Comparison of ENCODE assay signal across 17 mouse cellular contexts in the genomic region with DNA sequence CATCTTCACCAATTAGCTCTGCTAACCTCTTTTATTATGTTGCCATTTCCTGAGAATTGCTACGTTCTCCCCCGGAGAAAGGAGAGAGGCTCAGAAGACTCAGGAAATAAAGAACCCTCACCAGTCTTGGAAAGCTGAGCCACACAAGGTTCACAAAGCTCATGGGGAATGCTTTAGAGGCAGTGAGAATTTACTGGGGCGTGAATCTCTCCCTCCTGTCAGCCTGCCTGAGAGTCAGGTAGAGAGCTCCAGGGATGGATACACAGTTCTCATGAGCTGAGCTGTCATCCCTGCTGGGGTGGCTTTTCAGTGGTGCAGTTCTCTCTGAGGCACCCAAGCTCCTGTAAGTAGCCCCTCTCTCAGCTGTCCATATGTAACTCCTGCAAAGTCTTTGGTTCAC.
DNase-seq lines count a peak whose midpoint lies in the region; ATAC-seq and TF ChIP-seq lines count a peak whose summit lies in the region.
"Had no signal": no experiment of that assay in that cellular context is flagged by ENCODE, and none has a peak within 500 bp of the region (broad histone marks: within the 10 kb centered on the region; RNA-seq: fewer than 3 reads in every experiment).

No protein-coding gene starts in this region.

- no peak for TF ChIP-seq RAD21 in CH12.LX (IDR thresholded peaks at IDR 0.05; ENCODE audit: low read depth, low read length)

- no peaks in the 10 kb centered on the region for H3K4me1 ChIP-seq in hindbrain, embryonic 16.5 days (ENCODE audit: control insufficient read depth, insufficient read depth, low read depth, low read length)
- no peaks in the 10 kb centered on the region for H3K4me1 ChIP-seq in hindbrain, embryonic 11.5 days (replicated peaks; ENCODE audit: control insufficient read depth, insufficient read depth, low read length)
- peaks cover 2 to 16% of the 10 kb centered on the region in 2 experiments; a peak in 2 of 4 replicates for H3K4me1 ChIP-seq in CH12.LX (ENCODE audit: control insufficient read depth in 1 of 2, insufficient read depth in 2 of 2)
- H3K4me1 ChIP-seq: embryonic facial prominence, embryonic 12.5 days had no signal

- 21% methylated on average over 3 of the region's 3 CpGs for WGBS in hindbrain, embryonic 16.5 days
- WGBS in hindbrain, embryonic 11.5 days, result 30% methylated on average over 3 of the region's 3 CpGs

- no peak for TF ChIP-seq EP300 in CH12.LX (IDR thresholded peaks at IDR 0.05; ENCODE audit: low read length)

- H3K4me3 ChIP-seq in hindbrain, embryonic 16.5 days (ENCODE audit: low read length), result no peak overlapping the region
- no peak overlapping the region for H3K4me3 ChIP-seq in hindbrain, embryonic 11.5 days (ENCODE audit: low read depth, low read length)
- H3K4me3 ChIP-seq in CH12.LX (replicated peaks in 1 of 3; ENCODE audit: low read depth in 2 of 3, low read length in 2 of 3, poor library complexity in 1 of 3), result no peak overlapping the region
- H3K4me3 ChIP-seq: embryonic facial prominence, embryonic 12.5 days; myocyte had no signal

- no peaks in the 10 kb centered on the region for H3K36me3 ChIP-seq in hindbrain, embryonic 16.5 days (ENCODE audit: control insufficient read depth, insufficient read depth, low read length)
- H3K36me3 ChIP-seq in hindbrain, embryonic 11.5 days (ENCODE audit: control insufficient read depth, insufficient read depth, low read length), result no peaks in the 10 kb centered on the region
- H3K36me3 ChIP-seq in CH12.LX (replicated peaks in 1 of 2; ENCODE audit: control insufficient read depth in 1 of 2, insufficient read depth in 1 of 2, low read length in 1 of 2), result no peaks in the 10 kb centered on the region
- H3K36me3 ChIP-seq: embryonic facial prominence, embryonic 12.5 days had no signal

- peak overlapping the region; percentile 17; the same call in 1 of the 2 replicates for H3K27ac ChIP-seq in hindbrain, embryonic 16.5 days (ENCODE audit: low read depth, low read length)
- H3K27ac ChIP-seq in hindbrain, embryonic 11.5 days (ENCODE audit: low read depth, low read length), result no peak overlapping the region
- H3K27ac ChIP-seq in CH12.LX (ENCODE audit: insufficient read depth, low read depth), result no peak overlapping the region
- H3K27ac ChIP-seq: embryonic facial prominence, embryonic 12.5 days had no signal

- H3K9ac ChIP-seq in hindbrain, embryonic 16.5 days (ENCODE audit: low read depth, low read length), result no peak overlapping the region
- no peak overlapping the region for H3K9ac ChIP-seq in hindbrain, embryonic 11.5 days (ENCODE audit: low read depth, low read length)
- H3K9ac ChIP-seq in CH12.LX (ENCODE audit: insufficient read depth, low read depth), result no peak overlapping the region
- H3K9ac ChIP-seq: embryonic facial prominence, embryonic 12.5 days had no signal

- no peaks in the 10 kb centered on the region for H3K79me2 ChIP-seq in CH12.LX (replicated peaks; ENCODE audit: control insufficient read depth, extremely low read depth, insufficient read depth, poor library complexity, severe bottlenecking)

- no peaks in the 10 kb centered on the region for H3K27me3 ChIP-seq in hindbrain, embryonic 16.5 days (replicated peaks; ENCODE audit: control insufficient read depth, insufficient read depth, low read length)
- H3K27me3 ChIP-seq in hindbrain, embryonic 11.5 days (ENCODE audit: control insufficient read depth, insufficient read depth, low read length), result no peaks in the 10 kb centered on the region
- no peaks in the 10 kb centered on the region for H3K27me3 ChIP-seq in CH12.LX (replicated peaks)
- H3K27me3 ChIP-seq: embryonic facial prominence, embryonic 12.5 days had no signal

- dilution Hi-C loops in CH12.LX (cut with MboI; ENCODE audit: extremely low pct_ligation_motif_present, extremely low pct_unique_long_range_greater_than_20kb, low sequenced_read_pairs), result no loop called here

- DNase-seq in hindbrain, embryonic 11.5 days (ENCODE audit: low spot score), result no peak
- DNase-seq in CH12.LX (ENCODE audit: extremely low read depth), result no peak
- DNase-seq in cerebellum, adult 11-12 months, result peak; percentile 32
- peak; percentile 47 to 48 for DNase-seq in cerebellum, postnatal 25 days
- DNase-seq in left cerebral cortex, postnatal 36 days (ENCODE audit: low spot score in 2 of 2), result no peak
- no peak for DNase-seq in adrenal gland, adult (ENCODE audit: inconsistent age in 2 of 2, low spot score in 1 of 2)
- DNase-seq: heart, adult 18-20 months; heart, postnatal 4 days; kidney, adult 8-10 months; liver; lung, adult 18-20 months; spleen, adult 18-20 months; thymus, adult 2 months had no signal

- ATAC-seq in hindbrain, embryonic 16.5 days, result no peak
- ATAC-seq in hindbrain, embryonic 11.5 days (ENCODE audit: low FRiP score), result no peak
- ATAC-seq: inflammation-experienced regulatory T-cells, adult 6 months had no signal

- TF ChIP-seq POLR2A in CH12.LX (IDR thresholded peaks at IDR 0.05; ENCODE audit: low read depth, low read length), result no peak

- H3K9me3 ChIP-seq in hindbrain, embryonic 16.5 days (ENCODE audit: control insufficient read depth, low read length), result no peaks in the 10 kb centered on the region
- H3K9me3 ChIP-seq in hindbrain, embryonic 11.5 days (ENCODE audit: control insufficient read depth, low read length), result no peaks in the 10 kb centered on the region
- H3K9me3 ChIP-seq in CH12.LX (replicated peaks; ENCODE audit: low read length), result peaks cover 6% of the 10 kb centered on the region
- H3K9me3 ChIP-seq: embryonic facial prominence, embryonic 12.5 days had no signal

- no peak for TF ChIP-seq CTCF in CH12.LX (conservative IDR thresholded peaks at IDR 0.05 in 1 of 2, IDR thresholded peaks at IDR 0.05 in 1 of 2; ENCODE audit: low read depth in 2 of 2, low read length in 2 of 2)

- in situ Hi-C loops in CH12.LX (cut with MboI; ENCODE audit: low pct_ligation_motif_present, low pct_unique_long_range_greater_than_20kb, low sequenced_read_pairs), result no loop called here

- intact Hi-C loops in left cerebral cortex, postnatal 36 days (cut with DNase I), result no loop called here

- no peak overlapping the region for H3K4me2 ChIP-seq in hindbrain, embryonic 16.5 days (ENCODE audit: low read length)
- no peak overlapping the region for H3K4me2 ChIP-seq in hindbrain, embryonic 11.5 days (replicated peaks; ENCODE audit: low read depth, low read length)
- H3K4me2 ChIP-seq in CH12.LX (ENCODE audit: insufficient read depth, low read depth, poor library complexity, severe bottlenecking), result peak overlapping the region; percentile 27; the same call in 1 of the 2 replicates
- H3K4me2 ChIP-seq: embryonic facial prominence, embryonic 12.5 days had no signal

TF ChIP-seq in CH12.LX, 34 proteins besides CTCF, POLR2A, EP300 and RAD21:
- no peak for TF ChIP-seq IRF4 (IDR thresholded peaks at IDR 0.05; ENCODE audit: low read depth, low read length)
- no peak for TF ChIP-seq MXI1 (IDR thresholded peaks at IDR 0.05; ENCODE audit: low read depth, low read length)
- no peak for TF ChIP-seq CHD2 (IDR thresholded peaks at IDR 0.05; ENCODE audit: low read length)
- TF ChIP-seq KAT2A (IDR thresholded peaks at IDR 0.05; ENCODE audit: insufficient replicate concordance, low read length), result no peak
- TF ChIP-seq MAFK (IDR thresholded peaks at IDR 0.05; ENCODE audit: insufficient replicate concordance, low read length), result no peak
- TF ChIP-seq ZMIZ1 (IDR thresholded peaks at IDR 0.05; ENCODE audit: low read depth, low read length), result no peak
- TF ChIP-seq MAX (IDR thresholded peaks at IDR 0.05; ENCODE audit: low read length), result no peak
- no peak for TF ChIP-seq USF1 (IDR thresholded peaks at IDR 0.05; ENCODE audit: low read depth, low read length)
- no peak for TF ChIP-seq ETS1 (conservative IDR thresholded peaks at IDR 0.05; ENCODE audit: low read depth, low read length)
- TF ChIP-seq JUN (IDR thresholded peaks at IDR 0.05; ENCODE audit: insufficient read depth, low read depth, low read length), result no peak
- TF ChIP-seq BHLHE40 (IDR thresholded peaks at IDR 0.05; ENCODE audit: low read depth, low read length), result no peak
- TF ChIP-seq TCF12 (IDR thresholded peaks at IDR 0.05; ENCODE audit: low read depth, low read length), result no peak
- no peak for TF ChIP-seq ZKSCAN1 (IDR thresholded peaks at IDR 0.05; ENCODE audit: borderline replicate concordance, low read depth, low read length)
- TF ChIP-seq UBTF (IDR thresholded peaks at IDR 0.05; ENCODE audit: low read depth, low read length), result no peak
- TF ChIP-seq SIN3A (IDR thresholded peaks at IDR 0.05; ENCODE audit: low read length), result no peak
- TF ChIP-seq NRF1 (IDR thresholded peaks at IDR 0.05; ENCODE audit: low read depth, low read length), result no peak
- TF ChIP-seq MEF2A (IDR thresholded peaks at IDR 0.05; ENCODE audit: borderline replicate concordance, low read depth, low read length), result no peak
- no peak for TF ChIP-seq TBP (conservative IDR thresholded peaks at IDR 0.05; ENCODE audit: low read depth, low read length)
TF ChIP-seq in CH12.LX: peak in this region for 0.

Comparison
In these comparisons a context has a peak if more than half of its experiments do, and no peak if none do; other contexts are left out.
1. DNase-seq: peak in cerebellum, adult 11-12 months (single experiment) and cerebellum, postnatal 25 days (2 of 2); none in hindbrain, embryonic 11.5 days (single experiment), CH12.LX (single experiment), left cerebral cortex, postnatal 36 days (0 of 2) and adrenal gland, adult (0 of 2).